ENCODE assay signal across 9 mouse cellular contexts in the genomic region with DNA sequence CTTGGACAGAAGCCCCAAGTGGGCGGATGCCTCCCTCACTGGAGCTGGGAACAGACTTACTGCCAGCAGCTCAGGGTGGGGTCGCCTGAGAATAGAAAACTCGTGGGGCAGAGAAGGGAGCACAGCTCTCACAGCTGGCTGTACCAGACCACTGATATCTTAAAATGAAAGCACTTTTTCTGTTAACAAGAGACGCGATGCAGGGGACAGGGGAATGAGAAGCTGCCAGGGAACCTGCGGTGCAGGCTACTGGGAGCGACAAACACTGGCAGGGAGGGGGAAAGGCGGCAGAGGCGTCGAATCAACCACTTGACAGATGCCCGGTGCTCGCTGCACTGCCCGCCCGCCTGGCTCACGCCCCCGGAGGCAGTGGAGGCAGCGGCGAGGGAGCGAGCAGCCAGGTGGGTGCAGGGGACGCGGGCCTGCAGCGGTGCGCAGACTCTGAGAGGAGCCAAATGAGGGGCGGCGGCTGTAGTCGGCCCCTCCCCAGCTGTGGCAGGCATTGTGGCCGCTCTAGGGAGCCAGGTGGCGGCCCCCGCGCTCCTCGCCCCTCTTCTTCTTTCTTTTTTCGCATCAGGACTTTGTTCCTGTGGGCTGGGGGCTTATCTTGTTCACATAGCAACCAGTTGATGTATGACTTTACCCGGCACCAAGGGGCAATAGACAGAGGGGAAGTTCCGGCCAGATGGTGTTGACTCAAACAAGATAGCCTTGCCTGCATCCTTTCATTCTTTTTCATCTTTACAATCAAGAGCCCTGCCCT. TPM values are rescaled to one million over a fixed set of nuclear protein-coding genes. Genes with fewer than 3 reads are reported as not detected.
A peak's percentile ranks its signal among the peaks of the same experiment; 100 is the strongest.
DNase-seq lines count a peak whose midpoint lies in the region; ATAC-seq and TF ChIP-seq lines count a peak whose summit lies in the region.
"Had no signal": no experiment of that assay in that cellular context is flagged by ENCODE, and none has a peak within 500 bp of the region (broad histone marks: within the 10 kb centered on the region; RNA-seq: fewer than 3 reads in every experiment).

No protein-coding gene starts in this region.

- H3K4me1 ChIP-seq in forebrain, embryonic 14.5 days (ENCODE audit: control insufficient read depth, insufficient read depth, low read length), result no peaks in the 10 kb centered on the region
- peaks cover 8% of the 10 kb centered on the region for H3K4me1 ChIP-seq in hindbrain, embryonic 12.5 days

- no peaks in the 10 kb centered on the region for H3K27me3 ChIP-seq in forebrain, embryonic 14.5 days (replicated peaks; ENCODE audit: control insufficient read depth, insufficient read depth, low read length)
- peaks cover 5% of the 10 kb centered on the region; the same call in 1 of the 2 replicates for H3K27me3 ChIP-seq in hindbrain, embryonic 12.5 days

- DNase-seq in spleen, postnatal 10 days (ENCODE audit: low spot score in 2 of 2), result peak; percentile 18 to 37
- DNase-seq in spleen, postnatal 36 days (ENCODE audit: low spot score in 2 of 2), result no peak
- peak; percentile 40 for DNase-seq in forebrain, embryonic 14.5 days (ENCODE audit: low spot score)
- peak; percentile 20 to 61 for DNase-seq in left cerebral cortex, adult 2 months (ENCODE audit: extremely low spot score in 1 of 2, low spot score in 2 of 2)
- peak; percentile 56 for DNase-seq in lung, postnatal 25 days (ENCODE audit: low spot score)
- DNase-seq in right cerebral cortex, adult 2 months (ENCODE audit: low spot score in 2 of 2), result peak; percentile 31 to 40

- no peak for TF ChIP-seq CTCF in left cerebral cortex, adult 2 months (IDR thresholded peaks at IDR 0.05)

- peak overlapping the region; percentile 77 for H3K4me2 ChIP-seq in forebrain, embryonic 14.5 days (ENCODE audit: low read length)
- H3K4me2 ChIP-seq in hindbrain, embryonic 12.5 days (replicated peaks), result peak overlapping the region; percentile 97

- peak overlapping the region; percentile 63 for H3K9ac ChIP-seq in forebrain, embryonic 14.5 days (ENCODE audit: low read length)
- H3K9ac ChIP-seq in hindbrain, embryonic 12.5 days, result peak overlapping the region; percentile 56

- peak overlapping the region; percentile 42 for H3K4me3 ChIP-seq in forebrain, embryonic 14.5 days (ENCODE audit: low read depth, low read length)
- peak overlapping the region; percentile 46 for H3K4me3 ChIP-seq in hindbrain, embryonic 12.5 days
- H3K4me3 ChIP-seq in left cerebral cortex, adult 2 months, result peak overlapping the region; percentile 50
- H3K4me3 ChIP-seq: myocyte had no signal

- ATAC-seq in forebrain, embryonic 14.5 days, result peak; percentile 77
- peak; percentile 87 for ATAC-seq in hindbrain, embryonic 12.5 days (ENCODE audit: low FRiP score)
- ATAC-seq in cerebellum, adult (ENCODE audit: insufficient number of reproducible peaks, low FRiP score, low TSS enrichment), result no peak

- intact Hi-C loops in left cerebral cortex, adult 2 months (cut with DNase I), result loop anchor here (10.0 kb wide), 1 partner anchor 552 kb away; no protein-coding TSS in a partner anchor

- WGBS in forebrain, embryonic 14.5 days, result 2% methylated on average over 21 of the region's 34 CpGs
- WGBS in hindbrain, embryonic 12.5 days, result 2% methylated on average over 34 of the region's 34 CpGs

- no peaks in the 10 kb centered on the region for H3K9me3 ChIP-seq in forebrain, embryonic 14.5 days (replicated peaks; ENCODE audit: control insufficient read depth, low read length)
- H3K9me3 ChIP-seq in hindbrain, embryonic 12.5 days (replicated peaks), result no peaks in the 10 kb centered on the region

- H3K27ac ChIP-seq in forebrain, embryonic 14.5 days (ENCODE audit: low read depth, low read length), result no peak overlapping the region
- H3K27ac ChIP-seq in hindbrain, embryonic 12.5 days, result no peak overlapping the region
- peak overlapping the region; percentile 59 for H3K27ac ChIP-seq in left cerebral cortex, adult 2 months

- H3K36me3 ChIP-seq in forebrain, embryonic 14.5 days (ENCODE audit: control insufficient read depth, insufficient read depth, low read length), result no peaks in the 10 kb centered on the region
- H3K36me3 ChIP-seq in hindbrain, embryonic 12.5 days, result no peaks in the 10 kb centered on the region

RNA-seq across cellular contexts. Expression of a gene that starts 9.8 kb away (rescaled TPM):
- 0.33 TPM in 2 replicates for polyA plus RNA-seq in forebrain, embryonic 14.5 days (2014; fragmentation: Nextera tagmentation; extraction: Ambion mirVana)
- polyA plus RNA-seq in hindbrain, embryonic 12.5 days (2016; fragmentation: Nextera tagmentation; extraction: Ambion mirVana), result 0.12 and 0.36 TPM in 2 replicates
- total RNA-seq in left cerebral cortex, adult 2 months (2021), result 1 to 10 TPM; 1.7 to 2.4 TPM

RNA-seq across cellular contexts. Expression of a gene that starts 56.5 kb away (rescaled TPM):
- polyA plus RNA-seq in forebrain, embryonic 14.5 days (2014; fragmentation: Nextera tagmentation; extraction: Ambion mirVana), result not detected in 2 replicates
- not detected in 2 replicates for polyA plus RNA-seq in hindbrain, embryonic 12.5 days (2016; fragmentation: Nextera tagmentation; extraction: Ambion mirVana)
- not detected for total RNA-seq in left cerebral cortex, adult 2 months (2021)
- polyA plus RNA-seq: myocyte had no signal

Comparison
In these comparisons a context has a peak if more than half of its experiments do, and no peak if none do; other contexts are left out.
1. DNase-seq: peak in spleen, postnatal 10 days (2 of 2), forebrain, embryonic 14.5 days (single experiment), left cerebral cortex, adult 2 months (2 of 2), lung, postnatal 25 days (single experiment) and right cerebral cortex, adult 2 months (2 of 2); none in spleen, postnatal 36 days (0 of 2).
2. Peak in every context shown above with its lines, with median percentiles within 50 percentile points of each other: H3K4me3 ChIP-seq.